Mouse (Mus musculus) left cerebral cortex, postnatal 25 days (tissue): ENCODE results near the gene Ly6g5b. TPM values are rescaled to one million over a fixed set of nuclear protein-coding genes. Genes with fewer than 3 reads are reported as not detected.

Experiments
- DNase-seq, 2 experiments: peaks; one replicate each; pipeline ENCODE4 v3.0.0; 2022; ENCODE audit warnings: low spot score in 2 of 2, mixed read lengths in 1 of 2
- intact Hi-C: fragments of 180-260 bp; cut with DNase I; formaldehyde crosslinking; loops from one replicate; pipeline ENCODE4 v1.15.1; 2025
- total RNA-seq, 2 experiments: library from RNA; stranded (reverse); gene quantifications; 2 replicates each; pipeline ENCODE4 v1.2.3; 2021

Ly6g5b gene
- total RNA-seq, 2 experiments from 2014 or later, result 0.69 to 0.94 TPM

GRCm38 (mm10) chr17:35064951-35065947 is 50.0 kb downstream of the Ly6g5b start, which contains the start of gene Ly6g6c:
Gene Ly6g6c, plus strand, starts transcription at chr17:35065388.
- intact Hi-C loops, result no loop called here

GRCm38 (mm10) chr17:35064378-35064877 is 50.8 kb downstream of the Ly6g5b start:
- intact Hi-C loops, result no loop called here
- DNase-seq, result no peak

More at GRCm38 (mm10) chr17:35064951-35065947, 50.0 kb downstream of the Ly6g5b start, which contains the start of gene Ly6g6c:
- no peak for DNase-seq

Other genes starting within 250 kb of the Ly6g5b start
- gene Zbtb12, start 235.9 kb downstream of the Ly6g5b start, total RNA-seq, result 1 to 10 TPM; 6.9 to 7.3 TPM
- not detected for gene Gm20547, start 233.4 kb downstream of the Ly6g5b start, total RNA-seq
- 1 to 10 TPM; 1.5 to 3.6 TPM for gene C2, start 217.2 kb downstream of the Ly6g5b start, total RNA-seq
- 100 to 1,000 TPM; 166 to 167 TPM for gene Ehmt2, start 217.0 kb downstream of the Ly6g5b start, total RNA-seq
- gene Slc44a4, start 201.0 kb downstream of the Ly6g5b start, total RNA-seq, result under 1 TPM; 0.55 to 0.66 TPM
- 10 to 100 TPM; 42.9 to 44.0 TPM for gene Neu1, start 184.2 kb downstream of the Ly6g5b start, total RNA-seq
- 10 to 100 TPM in 1 of 2 experiments, 1 to 10 TPM in 1; 9.9 to 15.0 TPM for gene Hspa1b, start 156.2 kb downstream of the Ly6g5b start, total RNA-seq
- gene Gm20481, start 145.5 kb downstream of the Ly6g5b start, total RNA-seq, result not detected
- gene Hspa1a, start 143.3 kb downstream of the Ly6g5b start, total RNA-seq, result 10 to 100 TPM; 10.8 to 12.6 TPM
- under 1 TPM; 0.27 to 0.34 TPM for gene Hspa1l, start 142.7 kb downstream of the Ly6g5b start, total RNA-seq
- 10 to 100 TPM; 17.3 to 18.0 TPM for gene Lsm2, start 133.6 kb downstream of the Ly6g5b start, total RNA-seq
- gene Vars, start 114.4 kb downstream of the Ly6g5b start, total RNA-seq, result 10 to 100 TPM; 38.0 to 44.7 TPM
- gene Vwa7, start 98.8 kb downstream of the Ly6g5b start, total RNA-seq, result under 1 TPM; 0.30 to 0.37 TPM
- gene Sapcd1, start 87.4 kb downstream of the Ly6g5b start, total RNA-seq, result under 1 TPM; 0.60 to 0.83 TPM
- gene Msh5, start 68.7 kb downstream of the Ly6g5b start, total RNA-seq, result under 1 TPM; 0.76 to 0.96 TPM
- 10 to 100 TPM in 1 of 2 experiments, 1 to 10 TPM in 1; 9.9 to 11.6 TPM for gene Clic1, start 65.5 kb downstream of the Ly6g5b start, total RNA-seq
- gene Ddah2, start 56.4 kb downstream of the Ly6g5b start, total RNA-seq, result 10 to 100 TPM; 12.1 to 12.5 TPM
- not detected for gene Ly6g6c, start 50.0 kb downstream of the Ly6g5b start, total RNA-seq
- gene Mpig6b, start 49.2 kb downstream of the Ly6g5b start, total RNA-seq, result not detected
- 1 to 10 TPM; 2.4 to 2.7 TPM for gene Ly6g6e, start 38.5 kb downstream of the Ly6g5b start, total RNA-seq
- gene Ly6g6d, start 37.4 kb downstream of the Ly6g5b start, total RNA-seq, result 1 to 10 TPM in 1 of 2 experiments, under 1 TPM in 1; 0.69 to 1.9 TPM
- gene Ly6g6f, start 29.8 kb downstream of the Ly6g5b start, total RNA-seq, result not detected
- gene Abhd16a, start 26.2 kb downstream of the Ly6g5b start, total RNA-seq, result 100 to 1,000 TPM; 107 to 109 TPM
- gene Ly6g5c, start 7.1 kb downstream of the Ly6g5b start, total RNA-seq, result not detected
- 10 to 100 TPM; 13.1 to 15.2 TPM for gene Gpank1, start 6.0 kb upstream of the Ly6g5b start, total RNA-seq
- 100 to 1,000 TPM; 183 to 185 TPM for gene Csnk2b, start 6.6 kb upstream of the Ly6g5b start, total RNA-seq
- gene D17H6S53E, start 10.9 kb upstream of the Ly6g5b start, total RNA-seq, result 10 to 100 TPM; 24.1 to 29.8 TPM
- gene Apom, start 16.6 kb upstream of the Ly6g5b start, total RNA-seq, result not detected
- gene Bag6, start 19.8 kb upstream of the Ly6g5b start, total RNA-seq, result 100 to 1,000 TPM; 286 to 292 TPM
- gene Prrc2a, start 49.5 kb upstream of the Ly6g5b start, total RNA-seq, result 100 to 1,000 TPM; 268 to 285 TPM
- 10 to 100 TPM; 10.8 to 11.1 TPM for gene Aif1, start 60.6 kb upstream of the Ly6g5b start, total RNA-seq
- 10 to 100 TPM in 1 of 2 experiments, 1 to 10 TPM in 1; 6.1 to 10.1 TPM for gene Lst1, start 73.0 kb upstream of the Ly6g5b start, total RNA-seq
- gene Ltb, start 79.0 kb upstream of the Ly6g5b start, total RNA-seq, result under 1 TPM; 0.64 to 0.99 TPM
- not detected for gene Tnf, start 86.6 kb upstream of the Ly6g5b start, total RNA-seq
- under 1 TPM; 0.34 to 0.39 TPM for gene Lta, start 89.9 kb upstream of the Ly6g5b start, total RNA-seq
- gene Gm16181, start 105.4 kb upstream of the Ly6g5b start, total RNA-seq, result not detected
- 100 to 1,000 TPM; 514 to 578 TPM for gene Atp6v1g2, start 118.2 kb upstream of the Ly6g5b start, total RNA-seq
- 10 to 100 TPM; 11.7 to 12.8 TPM for gene Nfkbil1, start 120.4 kb upstream of the Ly6g5b start, total RNA-seq
- gene Ddx39b, start 126.3 kb upstream of the Ly6g5b start, total RNA-seq, result 100 to 1,000 TPM; 207 to 209 TPM
- 10 to 100 TPM; 18.5 to 18.7 TPM for gene H2-D1, start 147.3 kb upstream of the Ly6g5b start, total RNA-seq
- gene H2-Q1, start 205.0 kb upstream of the Ly6g5b start, total RNA-seq, result under 1 TPM; 0.39 to 0.96 TPM
- under 1 TPM; 0.30 to 0.78 TPM for gene H2-Q2, start 226.8 kb upstream of the Ly6g5b start, total RNA-seq